Mouse (Mus musculus) liver, embryonic 13.5 days (tissue): ENCODE data around the gene Iqschfp. TPM values are rescaled to one million over a fixed set of nuclear protein-coding genes. Genes with fewer than 3 reads are reported as not detected.
"Not testable (repeated sequence)": the region's sequence is repeated elsewhere in the genome, so short reads cannot be mapped to it uniquely, and the experiment has no call there.

Source experiments
- ATAC-seq: fragments of 200-750 bp; cut with Nextera tagmentation; 2 replicates; pipeline ENCODE4 v1.8.0; 2017; ENCODE audit warnings: low read depth, mild to moderate bottlenecking, moderate number of reproducible peaks, moderate library complexity
- DNase-seq: peaks from one replicate; pipeline ENCODE4 v3.0.0; 2022
- H3K27ac ChIP-seq: fragments of 300-500 bp; sonication (generic); 2 replicates; pipeline ENCODE4 v1.5.1; 2015; ENCODE audit warnings: moderate library complexity, mild to moderate bottlenecking, inconsistent platforms
- H3K27me3 ChIP-seq: fragments of 300-500 bp; sonication (generic); 2 replicates; pipeline ENCODE4 v1.6.1; 2015; ENCODE audit warnings: mild to moderate bottlenecking, inconsistent platforms
- H3K36me3 ChIP-seq: fragments of 300-500 bp; sonication (generic); 2 replicates; pipeline ENCODE4 v1.6.1; 2015; ENCODE audit warnings: mild to moderate bottlenecking, inconsistent platforms
- H3K4me1 ChIP-seq: fragments of 300-500 bp; sonication (generic); replicated peaks from 2 replicates; pipeline ENCODE4 v1.6.1; 2015; ENCODE audit warnings: inconsistent platforms
- H3K4me2 ChIP-seq: fragments of 300-500 bp; sonication (generic); 2 replicates; pipeline ENCODE4 v1.6.1; 2015; ENCODE audit warnings: inconsistent platforms, mild to moderate bottlenecking, moderate library complexity
- H3K4me3 ChIP-seq: fragments of 300-500 bp; sonication (generic); replicated peaks from 2 replicates; pipeline ENCODE4 v1.5.1; 2015; ENCODE audit warnings: mild to moderate bottlenecking, inconsistent platforms
- H3K9ac ChIP-seq: fragments of 300-500 bp; sonication (generic); 2 replicates; pipeline ENCODE4 v1.6.1; 2015; ENCODE audit warnings: mild to moderate bottlenecking, inconsistent platforms
- H3K9me3 ChIP-seq: fragments of 300-500 bp; sonication (generic); replicated peaks from 2 replicates; pipeline ENCODE4 v1.6.1; 2016; ENCODE audit warnings: inconsistent platforms
- WGBS: fragments of 180-500 bp; shearing (Covaris S2); methylation state at CpG from one replicate; pipeline ENCODE4 v1.1.7; 2015; ENCODE audit not compliant: insufficient replicate concordance; 5-methylcytosine and 5-hydroxymethylcytosine counted together
- polyA plus RNA-seq: library from polyadenylated mRNA; unstranded; fragments of >200 nt; fragmentation: Nextera tagmentation; extraction: Ambion mirVana; gene quantifications from 2 replicates; pipeline ENCODE4 v1.2.1, GENCODE M21; 2015

The Iqschfp gene
- polyA plus RNA-seq, 1 experiment from 2014 or later: not detected

DNA sequence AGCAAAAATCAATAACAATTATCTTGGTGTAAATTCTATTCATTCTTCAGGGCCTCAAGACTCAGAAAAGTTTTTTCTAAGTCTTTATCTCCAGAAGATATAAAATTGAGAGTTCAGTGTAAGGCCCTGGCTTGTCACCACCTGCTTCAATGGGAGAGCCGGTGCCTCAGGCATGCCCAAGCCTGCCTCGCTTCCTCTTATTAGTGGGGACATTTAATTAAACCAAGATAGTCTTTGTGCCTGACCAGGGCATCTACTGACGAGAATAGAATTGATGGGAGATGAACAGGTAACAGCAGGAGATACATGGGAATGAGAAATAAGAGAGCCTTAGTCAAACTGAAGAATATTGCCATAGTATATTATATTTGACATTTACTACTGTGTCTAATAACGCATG, 200.1 kb downstream of the Iqschfp start:
- no peak overlapping the region for H3K27ac ChIP-seq

DNA sequence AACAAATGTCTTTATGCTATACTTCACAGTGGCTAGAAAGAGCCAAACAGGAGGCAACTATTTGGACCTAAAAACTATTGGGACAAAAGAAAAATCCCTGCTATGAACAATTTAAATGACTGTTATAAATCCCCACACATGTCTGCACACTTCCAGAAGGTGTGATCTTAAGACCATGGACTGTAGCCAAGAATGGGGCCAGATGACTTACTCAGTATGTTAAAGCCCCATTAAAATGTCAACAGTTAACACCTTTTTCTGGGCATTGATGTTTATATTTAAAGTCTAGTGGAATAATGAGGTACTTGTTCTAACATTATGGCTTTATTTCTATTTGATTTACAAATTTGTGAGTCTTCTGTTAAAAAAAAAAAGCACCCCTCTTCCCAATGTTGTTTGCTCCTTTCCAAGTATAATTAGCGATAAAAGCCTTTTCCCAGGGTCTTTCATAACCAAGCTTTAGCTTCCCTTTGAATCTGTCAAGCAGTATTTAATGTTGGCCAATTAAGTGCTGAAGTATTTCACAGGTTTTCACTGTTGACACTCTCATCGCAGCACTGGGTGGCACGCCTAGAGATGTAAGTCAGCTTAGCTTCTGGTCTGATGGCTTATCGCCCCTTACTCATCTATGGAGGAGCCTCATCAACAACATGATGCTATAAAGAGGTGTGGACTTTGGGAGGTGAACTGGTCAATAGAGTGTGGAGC, 204.8 kb downstream of the Iqschfp start:
- ATAC-seq (no peak), DNase-seq (no peak)
- no peak overlapping the region for H3K4me3 ChIP-seq
- WGBS: 61% methylated on average over 4 of the region's 4 CpGs
- H3K9me3 ChIP-seq: no peaks in the 10 kb centered on the region
- no peak overlapping the region for H3K4me2 ChIP-seq
- H3K36me3 ChIP-seq: no peaks in the 10 kb centered on the region
- H3K27me3 ChIP-seq: no peaks in the 10 kb centered on the region
- no peak overlapping the region for H3K27ac ChIP-seq
- H3K9ac ChIP-seq: no peak overlapping the region
- no peaks in the 10 kb centered on the region for H3K4me1 ChIP-seq

More for the DNA sequence above, 200.1 kb downstream of the Iqschfp start:
- Histone ChIP-seq H3K4me3 (no peak overlapping the region), H3K4me2 (no peak overlapping the region), H3K27me3 (no peaks in the 10 kb centered on the region), H3K4me1 (no peaks in the 10 kb centered on the region), H3K9me3 (no peaks in the 10 kb centered on the region), H3K9ac (no peak overlapping the region), H3K36me3 (no peaks in the 10 kb centered on the region)
- DNase-seq (no peak), ATAC-seq (no peak)
- WGBS: 58% methylated on average over 4 of the region's 4 CpGs

DNA sequence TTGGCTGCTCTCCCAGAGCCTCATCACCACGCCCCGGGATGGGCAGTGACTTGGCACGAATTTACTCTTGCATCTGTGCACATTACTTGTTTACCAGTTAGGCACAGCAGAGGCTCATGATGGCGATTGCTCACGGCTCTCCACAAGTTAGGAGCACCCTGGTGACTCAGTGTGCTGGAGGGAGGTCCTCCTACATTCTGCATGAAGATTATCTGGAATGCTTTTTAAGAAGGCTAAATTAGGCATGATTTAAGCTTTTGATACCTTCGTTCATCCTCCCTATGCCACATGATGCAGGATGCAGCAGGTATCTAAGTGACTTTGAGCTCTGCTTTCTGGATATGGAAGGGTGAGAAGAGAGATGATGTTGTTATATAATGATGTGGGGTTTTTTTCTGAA, 207.5 kb downstream of the Iqschfp start:
- not testable (repeated sequence) for H3K4me3 ChIP-seq, H3K27me3 ChIP-seq, ATAC-seq, H3K9me3 ChIP-seq, H3K4me2 ChIP-seq, DNase-seq, H3K36me3 ChIP-seq, H3K9ac ChIP-seq, H3K27ac ChIP-seq, H3K4me1 ChIP-seq
- WGBS: 57% methylated on average over 6 of the region's 6 CpGs

DNA sequence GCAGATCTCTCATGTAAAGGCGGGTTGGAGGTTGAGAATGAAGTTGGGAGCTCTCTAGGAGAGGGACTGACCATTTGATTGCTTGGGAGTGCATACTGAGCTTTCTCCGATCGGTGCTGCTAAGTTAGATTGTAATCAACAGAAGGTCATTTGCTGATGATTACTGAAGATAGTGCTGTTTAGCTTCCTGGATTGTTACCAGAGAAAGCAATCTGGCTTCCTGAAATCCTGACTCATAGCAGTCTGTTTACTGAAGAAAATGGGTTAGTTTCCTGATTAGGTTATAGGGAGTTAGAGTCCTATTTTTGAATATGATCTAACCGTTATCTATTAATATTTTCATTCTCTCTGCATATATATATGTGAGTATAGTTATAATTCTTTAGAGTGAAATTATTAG, 209.3 kb downstream of the Iqschfp start:
- Histone ChIP-seq H3K9me3 (no peaks in the 10 kb centered on the region), H3K4me2 (no peak overlapping the region), H3K9ac (no peak overlapping the region), H3K4me3 (no peak overlapping the region), H3K27me3 (no peaks in the 10 kb centered on the region), H3K36me3 (no peaks in the 10 kb centered on the region), H3K4me1 (no peaks in the 10 kb centered on the region), H3K27ac (no peak overlapping the region)
- WGBS: 50% methylated on average over 4 of the region's 4 CpGs
- DNase-seq (no peak), ATAC-seq (no peak)

DNA sequence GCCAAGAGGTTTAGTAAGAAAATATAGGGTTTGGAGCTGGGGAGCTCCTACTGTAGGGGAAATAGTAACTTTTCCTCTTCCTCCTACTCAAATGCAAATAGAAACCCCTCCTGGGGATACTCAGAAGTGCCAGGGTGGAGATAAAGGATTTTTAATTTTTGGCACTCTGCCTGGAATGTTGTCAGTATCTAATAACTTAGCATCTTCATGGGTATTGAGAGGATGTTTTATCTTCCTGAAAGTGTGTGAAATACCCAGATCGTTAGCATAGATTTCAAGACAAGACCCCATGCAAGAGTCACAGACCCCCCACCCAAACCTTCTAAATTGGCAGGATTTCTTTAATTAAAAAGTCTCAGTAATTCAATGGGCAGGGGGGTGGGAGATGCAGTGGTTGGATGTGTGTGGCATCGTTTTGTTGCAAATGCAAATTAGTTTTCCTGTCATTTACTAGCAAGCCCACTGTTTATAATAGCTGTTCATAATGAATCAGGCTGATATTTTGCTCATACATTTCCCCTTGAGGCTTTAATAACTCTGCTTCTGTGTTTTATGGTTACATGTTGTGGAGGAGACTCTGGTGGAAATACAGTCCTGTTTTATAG, 213.2 kb downstream of the Iqschfp start:
- no peak overlapping the region for H3K4me2 ChIP-seq
- no peak overlapping the region for H3K4me3 ChIP-seq
- DNase-seq: no peak
- WGBS: 45% methylated on average over 2 of the region's 2 CpGs
- no peaks in the 10 kb centered on the region for H3K36me3 ChIP-seq
- H3K9me3 ChIP-seq: no peaks in the 10 kb centered on the region
- H3K9ac ChIP-seq: no peak overlapping the region
- no peak for ATAC-seq
- H3K27me3 ChIP-seq: no peaks in the 10 kb centered on the region
- H3K4me1 ChIP-seq: no peaks in the 10 kb centered on the region
- no peak overlapping the region for H3K27ac ChIP-seq

DNA sequence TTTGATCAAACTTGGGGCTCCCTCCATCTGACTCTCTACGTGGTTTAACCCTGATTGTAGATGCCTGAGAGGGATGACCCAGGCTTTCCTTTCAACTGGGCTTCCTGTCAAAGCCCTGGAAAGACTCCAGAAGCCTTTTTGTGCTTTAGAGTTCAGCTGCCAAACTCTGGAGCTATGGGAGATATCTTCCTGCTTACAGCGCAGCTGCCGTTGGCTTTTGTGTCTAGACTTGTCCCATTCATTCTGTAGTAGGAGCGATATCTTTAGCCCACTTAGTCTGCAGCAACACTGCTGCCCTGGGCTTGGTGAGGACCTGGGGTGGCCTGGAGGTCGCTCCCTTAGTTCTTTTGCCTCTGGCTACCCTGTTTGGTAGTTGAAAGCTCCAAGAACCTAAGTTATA, 229.3 kb downstream of the Iqschfp start:
- Histone ChIP-seq H3K27ac (no peak overlapping the region), H3K4me2 (no peak overlapping the region), H3K9ac (no peak overlapping the region), H3K36me3 (no peaks in the 10 kb centered on the region), H3K9me3 (no peaks in the 10 kb centered on the region), H3K27me3 (no peaks in the 10 kb centered on the region), H3K4me1 (no peaks in the 10 kb centered on the region), H3K4me3 (no peak overlapping the region)
- DNase-seq: no peak
- ATAC-seq: no peak
- WGBS: 49% methylated on average over 5 of the region's 5 CpGs

DNA sequence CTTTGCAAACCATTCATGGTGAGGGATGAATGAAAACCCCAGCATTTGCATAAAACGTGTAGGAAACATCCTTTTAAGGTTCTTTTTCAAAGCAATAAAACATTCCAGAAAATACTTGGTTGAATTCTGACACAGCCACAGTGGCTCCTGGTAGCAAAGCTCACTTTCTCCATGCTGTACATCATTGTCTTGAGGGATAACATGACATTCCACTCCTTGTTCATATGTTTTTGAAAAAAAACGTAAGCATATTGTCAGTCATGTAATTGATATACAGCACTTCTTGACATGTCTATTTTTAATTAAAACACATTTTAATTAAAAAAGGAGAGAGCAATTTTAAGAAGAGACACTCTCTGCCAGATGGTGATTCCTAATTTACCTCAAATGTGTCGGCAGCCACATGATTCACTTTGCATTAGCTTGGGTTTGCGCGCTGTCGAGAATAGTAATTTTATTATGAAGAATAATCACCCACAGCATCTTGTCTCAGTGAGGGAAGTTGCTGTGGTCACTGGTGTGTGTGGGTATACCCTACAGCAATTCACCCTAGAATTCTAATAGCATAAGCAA, 234.3 kb downstream of the Iqschfp start:
- Histone ChIP-seq H3K4me1 (no peaks in the 10 kb centered on the region), H3K9me3 (no peaks in the 10 kb centered on the region), H3K4me3 (no peak overlapping the region), H3K4me2 (no peak overlapping the region), H3K9ac (no peak overlapping the region), H3K27me3 (no peaks in the 10 kb centered on the region), H3K27ac (no peak overlapping the region), H3K36me3 (no peaks in the 10 kb centered on the region)
- whole genome bisulfite sequencing: 62% methylated on average over 6 of the region's 6 CpGs
- DNase-seq (no peak), ATAC-seq (no peak)

DNA sequence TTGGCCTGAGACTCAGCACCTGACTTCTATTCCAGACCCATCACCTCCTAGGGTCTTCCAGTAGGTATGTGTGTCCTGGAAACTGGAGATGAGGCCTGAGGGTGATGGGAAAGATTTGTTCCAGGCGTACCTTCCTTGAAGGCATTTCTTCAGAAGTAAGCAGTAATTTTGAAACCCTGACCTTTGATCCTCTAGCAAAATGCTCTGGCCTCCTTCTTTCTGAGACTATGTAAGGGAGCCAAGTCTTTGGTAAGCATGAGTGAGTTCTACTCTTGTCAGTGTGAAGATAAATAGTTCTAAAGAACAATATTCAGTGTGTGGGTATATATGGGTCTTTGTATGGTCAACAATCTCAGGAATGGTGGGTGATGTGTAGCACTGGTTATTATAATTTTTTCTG, 238.4 kb downstream of the Iqschfp start:
- Histone ChIP-seq H3K4me3 (no peak overlapping the region), H3K9ac (no peak overlapping the region), H3K36me3 (no peaks in the 10 kb centered on the region), H3K4me1 (no peaks in the 10 kb centered on the region), H3K4me2 (no peak overlapping the region), H3K9me3 (no peaks in the 10 kb centered on the region), H3K27ac (no peak overlapping the region), H3K27me3 (no peaks in the 10 kb centered on the region)
- no peak for ATAC-seq
- DNase-seq: no peak
- WGBS: 68% methylated on average over 1 of the region's 1 CpGs

DNA sequence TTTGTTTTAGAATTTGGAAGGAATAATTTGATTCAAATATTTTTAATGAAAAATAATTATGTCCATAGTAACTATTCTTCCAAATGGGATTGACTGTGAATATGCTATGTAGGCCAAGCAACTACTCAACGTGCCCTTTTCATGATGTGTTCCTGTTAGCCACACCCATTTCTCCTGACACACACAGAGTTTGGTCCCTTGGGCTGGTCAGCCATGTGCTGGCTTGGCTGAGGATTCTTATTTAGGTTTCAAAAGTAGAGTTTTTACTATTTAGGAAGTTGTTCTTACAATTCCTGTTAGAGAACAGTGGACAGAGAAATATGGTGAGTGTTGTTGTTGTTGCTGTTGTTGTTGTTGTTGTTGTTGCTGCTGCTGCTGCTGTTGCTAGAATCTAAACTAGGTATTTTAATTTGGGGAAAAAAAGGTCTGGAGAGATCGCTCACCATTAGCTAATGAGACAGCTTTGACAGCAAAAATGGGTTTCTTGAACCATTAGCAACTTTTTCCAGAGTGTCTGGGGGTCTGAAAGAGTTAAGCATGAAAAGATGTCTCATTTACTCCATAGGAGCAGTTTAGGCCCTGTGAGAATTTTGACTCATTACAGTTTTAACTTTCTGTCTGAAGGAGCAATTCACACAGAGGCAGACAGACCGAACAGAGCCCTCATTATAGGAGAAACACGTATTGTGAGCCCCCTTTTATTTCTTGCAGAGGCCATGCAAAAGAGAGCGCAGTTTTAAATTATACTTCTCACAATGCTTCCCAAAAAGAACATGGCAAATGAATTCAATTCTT, 247.0 kb downstream of the Iqschfp start:
- no peak for DNase-seq
- ATAC-seq: no peak
- Histone ChIP-seq H3K9ac (no peak overlapping the region), H3K4me3 (no peak overlapping the region), H3K4me2 (no peak overlapping the region), H3K27ac (no peak overlapping the region), H3K27me3 (no peaks in the 10 kb centered on the region), H3K9me3 (no peaks in the 10 kb centered on the region), H3K36me3 (no peaks in the 10 kb centered on the region), H3K4me1 (no peaks in the 10 kb centered on the region)
- WGBS: 60% methylated on average over 5 of the region's 5 CpGs

DNA sequence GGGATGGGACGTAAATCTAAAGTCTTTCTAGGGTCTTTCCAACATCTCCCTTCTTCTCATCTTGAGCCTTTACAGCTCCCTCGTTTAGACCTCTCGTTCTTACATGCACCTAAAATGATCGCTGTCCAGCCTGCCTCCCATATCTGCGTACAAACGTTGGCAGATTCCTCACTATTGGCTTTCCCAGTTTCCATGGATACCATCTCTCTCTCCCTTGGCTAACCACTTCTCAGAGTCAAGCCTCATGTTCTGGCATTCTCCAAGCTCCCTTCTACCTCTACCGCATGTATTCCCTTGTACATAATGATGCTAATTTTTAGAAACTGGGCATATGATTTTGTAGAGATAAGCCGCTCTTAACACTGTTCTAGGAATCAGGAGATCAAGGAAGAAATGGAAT, 258.7 kb downstream of the Iqschfp start:
- no peak overlapping the region for H3K9ac ChIP-seq
- WGBS: 75% methylated on average over 8 of the region's 8 CpGs
- no peak for ATAC-seq
- H3K27me3 ChIP-seq: no peaks in the 10 kb centered on the region
- H3K36me3 ChIP-seq: no peaks in the 10 kb centered on the region
- H3K4me1 ChIP-seq: no peaks in the 10 kb centered on the region
- H3K4me3 ChIP-seq: no peak overlapping the region
- DNase-seq: no peak
- no peak overlapping the region for H3K27ac ChIP-seq
- H3K4me2 ChIP-seq: no peak overlapping the region
- no peaks in the 10 kb centered on the region for H3K9me3 ChIP-seq

DNA sequence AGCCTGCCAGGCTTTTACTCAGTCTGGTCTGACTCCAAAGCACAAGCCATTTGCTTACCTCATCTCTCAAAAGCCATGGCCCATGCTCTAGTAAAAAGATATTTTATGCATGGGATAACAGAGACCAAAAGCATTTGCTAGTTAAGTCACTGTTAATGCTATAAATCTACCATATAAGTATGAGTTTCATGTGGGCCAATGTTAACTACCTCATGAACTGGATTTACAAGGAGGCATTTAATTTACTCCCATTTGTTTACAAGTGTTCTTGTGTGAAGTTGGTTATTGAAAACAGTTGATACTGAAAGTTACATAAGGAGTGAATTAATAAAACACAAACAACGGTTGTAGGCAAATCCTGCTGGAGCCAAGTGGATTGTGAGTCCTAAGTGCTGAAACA, 268.1 kb downstream of the Iqschfp start:
- no peaks in the 10 kb centered on the region for H3K27me3 ChIP-seq
- no peak for DNase-seq
- no peaks in the 10 kb centered on the region for H3K4me1 ChIP-seq
- H3K36me3 ChIP-seq: no peaks in the 10 kb centered on the region
- no peaks in the 10 kb centered on the region for H3K9me3 ChIP-seq
- no peak overlapping the region for H3K9ac ChIP-seq
- H3K4me3 ChIP-seq: no peak overlapping the region
- no peak overlapping the region for H3K27ac ChIP-seq
- no peak overlapping the region for H3K4me2 ChIP-seq
- no peak for ATAC-seq
- WGBS: 48% methylated on average over 1 of the region's 1 CpGs
